21 mouse cellular contexts compared by ENCODE assay signal in genomic region chr6:86048509-86048908, GRCm38 (mm10). TPM values are rescaled to one million over a fixed set of nuclear protein-coding genes. Genes with fewer than 3 reads are reported as not detected.
DNase-seq lines count a peak whose midpoint lies in the region; ATAC-seq lines count a peak whose summit lies in the region.
"Had no signal": no experiment of that assay in that cellular context is flagged by ENCODE, and none has a peak within 500 bp of the region (broad histone marks: within the 10 kb centered on the region; RNA-seq: fewer than 3 reads in every experiment).

No protein-coding gene starts in this region.

- intact Hi-C loops in left cerebral cortex, postnatal 25 days (cut with DNase I), result no loop called here

- 56% methylated on average over 5 of the region's 5 CpGs for WGBS in kidney, embryonic 15.5 days

- H3K9ac ChIP-seq in kidney, embryonic 15.5 days, result no peak overlapping the region
- H3K9ac ChIP-seq: embryonic facial prominence, embryonic 12.5 days; hindbrain, embryonic 13.5 days; liver, embryonic 13.5 days; neural tube, embryonic 13.5 days had no signal

- no peaks in the 10 kb centered on the region for H3K9me3 ChIP-seq in kidney, embryonic 15.5 days (replicated peaks)
- H3K9me3 ChIP-seq: embryonic facial prominence, embryonic 12.5 days; hindbrain, embryonic 13.5 days; liver, embryonic 13.5 days; megakaryocyte, embryonic 14.5 days; neural tube, embryonic 13.5 days had no signal

- ATAC-seq in kidney, embryonic 15.5 days (replicated peaks; ENCODE audit: low FRiP score), result peak; percentile 58; the same call in 1 of the 2 replicates
- no peak for ATAC-seq in inflammation-experienced regulatory T-cells, adult 6 months
- ATAC-seq: intestine, postnatal 0 days had no signal

- H3K27me3 ChIP-seq in kidney, embryonic 15.5 days, result no peaks in the 10 kb centered on the region
- H3K27me3 ChIP-seq: hindbrain, embryonic 13.5 days; neural tube, embryonic 13.5 days had no signal

- H3K4me1 ChIP-seq in kidney, embryonic 15.5 days, result peaks cover 33% of the 10 kb centered on the region

- H3K4me3 ChIP-seq in kidney, embryonic 15.5 days (replicated peaks), result no peak overlapping the region
- H3K4me3 ChIP-seq: embryonic facial prominence, embryonic 12.5 days; hindbrain, embryonic 13.5 days; liver, embryonic 13.5 days; megakaryocyte, embryonic 14.5 days; neural tube, embryonic 13.5 days had no signal

- DNase-seq in kidney, adult 18-20 months, result no peak
- DNase-seq in right cerebral cortex, adult 18-20 months, result peak; percentile 93
- no peak for DNase-seq in right cerebral cortex, postnatal 4 days
- peak; percentile 79 to 97 for DNase-seq in left cerebral cortex, postnatal 25 days (ENCODE audit: low spot score in 2 of 2)
- DNase-seq in urinary bladder, postnatal 10 days (ENCODE audit: low spot score), result no peak
- DNase-seq in MN1 (ENCODE audit: low spot score), result no peak
- DNase-seq: cerebellum, adult 11-12 months; gastrocnemius, postnatal 10 days; heart, postnatal 10 days; liver, embryonic 13.5 days; thymus, postnatal 4 days had no signal

- no peak overlapping the region for H3K4me2 ChIP-seq in kidney, embryonic 15.5 days
- H3K4me2 ChIP-seq: embryonic facial prominence, embryonic 12.5 days; hindbrain, embryonic 13.5 days; liver, embryonic 13.5 days; neural tube, embryonic 13.5 days had no signal

- no peaks in the 10 kb centered on the region for H3K36me3 ChIP-seq in kidney, embryonic 15.5 days
- H3K36me3 ChIP-seq: embryonic facial prominence, embryonic 12.5 days; hindbrain, embryonic 13.5 days; liver, embryonic 13.5 days; neural tube, embryonic 13.5 days had no signal

- H3K27ac ChIP-seq in kidney, embryonic 15.5 days, result no peak overlapping the region
- H3K27ac ChIP-seq: embryonic facial prominence, embryonic 12.5 days; liver, embryonic 13.5 days had no signal

RNA-seq across cellular contexts. Expression of gene Add2, which starts 20.0 kb away (rescaled TPM):
- polyA plus RNA-seq in kidney, embryonic 15.5 days (2015; fragmentation: Nextera tagmentation; extraction: Ambion mirVana), result 5.9 and 7.2 TPM in 2 replicates
- 100 to 1,000 TPM; 232 to 242 TPM for total RNA-seq in left cerebral cortex, postnatal 25 days (2021)
- polyA plus RNA-seq in inflammation-experienced regulatory T-cells, adult 6 months (2017; shearing (Covaris generic)), result not detected
- total RNA-seq: monocyte, adult 5-6 weeks had no signal

RNA-seq across cellular contexts. Expression of gene Figla, which starts 32.5 kb away (rescaled TPM):
- not detected in 2 replicates for polyA plus RNA-seq in kidney, embryonic 15.5 days (2015; fragmentation: Nextera tagmentation; extraction: Ambion mirVana)
- total RNA-seq in left cerebral cortex, postnatal 25 days (2021), result not detected
- not detected for polyA plus RNA-seq in inflammation-experienced regulatory T-cells, adult 6 months (2017; shearing (Covaris generic))
- total RNA-seq: gastrocnemius, postnatal 10 days; heart, postnatal 10 days; monocyte, adult 5-6 weeks had no signal
- polyA plus RNA-seq: embryonic facial prominence, embryonic 12.5 days; hindbrain, embryonic 13.5 days; intestine, postnatal 0 days; limb, embryonic 11.5 days; liver, embryonic 13.5 days; lung, embryonic 16.5 days; neural tube, embryonic 13.5 days had no signal

Comparison
In these comparisons a context has a peak if more than half of its experiments do, and no peak if none do; other contexts are left out.
1. DNase-seq: peak in right cerebral cortex, adult 18-20 months (single experiment) and left cerebral cortex, postnatal 25 days (2 of 2); none in kidney, adult 18-20 months (single experiment), right cerebral cortex, postnatal 4 days (single experiment), urinary bladder, postnatal 10 days (single experiment) and MN1 (single experiment).